Mouse (Mus musculus): ENCODE data around the gene Zc3h7b. TPM values are rescaled to one million over a fixed set of nuclear protein-coding genes. Genes with fewer than 3 reads are reported as not detected.
A peak's percentile ranks its signal among the peaks of the same experiment; 100 is the strongest.

The Zc3h7b gene
- total RNA-seq, 2 experiments from 2014 or later, result 192 to 212 TPM

GRCm38 (mm10) chr15:81776631-81777422 is 32.0 kb downstream of the Zc3h7b start:
- no peak for DNase-seq (ENCODE audit: extremely low spot score in 1 of 2, low spot score in 2 of 2)
- intact Hi-C loops (cut with DNase I), result no loop called here

GRCm38 (mm10) chr15:81781816-81782215 is 37.0 kb downstream of the Zc3h7b start:
- no peak for DNase-seq (ENCODE audit: extremely low spot score in 1 of 2, low spot score in 2 of 2)
- intact Hi-C loops (cut with DNase I), result no loop called here

GRCm38 (mm10) chr15:81784762-81785161 is 39.9 kb downstream of the Zc3h7b start:
- intact Hi-C loops (cut with DNase I), result no loop called here
- no peak for DNase-seq (ENCODE audit: extremely low spot score in 1 of 2, low spot score in 2 of 2)

DNA sequence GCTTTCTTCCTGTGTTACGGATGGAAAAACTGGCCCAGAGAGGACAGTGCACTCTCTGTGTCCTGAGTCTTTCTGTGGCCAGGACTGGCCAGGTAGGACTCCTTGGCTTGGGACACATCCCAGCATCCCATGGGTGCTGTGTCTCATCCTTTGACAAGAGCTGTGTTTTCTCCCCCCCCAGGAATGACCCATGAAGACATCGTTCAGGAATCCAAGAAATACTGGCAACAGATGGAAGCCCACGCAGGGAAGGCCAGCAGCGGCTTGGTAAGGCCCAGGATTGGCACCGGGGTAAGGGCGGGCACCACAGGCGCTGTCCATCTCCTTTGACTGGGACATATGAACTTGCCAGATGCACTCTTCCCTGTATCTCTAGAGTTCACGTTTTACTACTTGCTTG is 40.8 kb downstream of the Zc3h7b start:
- no peak for DNase-seq (ENCODE audit: extremely low spot score in 1 of 2, low spot score in 2 of 2)
- intact Hi-C loops (cut with DNase I), result no loop called here

- intact Hi-C loops (cut with DNase I), result no loop called here
- no peak for DNase-seq (ENCODE audit: extremely low spot score in 1 of 2, low spot score in 2 of 2)
Observed at GRCm38 (mm10) chr15:81787525-81787924, 42.7 kb downstream of the Zc3h7b start.

- no peak for DNase-seq (ENCODE audit: extremely low spot score in 1 of 2, low spot score in 2 of 2)
- intact Hi-C loops (cut with DNase I), result no loop called here
Observed at GRCm38 (mm10) chr15:81792444-81792843, 47.6 kb downstream of the Zc3h7b start.

DNA sequence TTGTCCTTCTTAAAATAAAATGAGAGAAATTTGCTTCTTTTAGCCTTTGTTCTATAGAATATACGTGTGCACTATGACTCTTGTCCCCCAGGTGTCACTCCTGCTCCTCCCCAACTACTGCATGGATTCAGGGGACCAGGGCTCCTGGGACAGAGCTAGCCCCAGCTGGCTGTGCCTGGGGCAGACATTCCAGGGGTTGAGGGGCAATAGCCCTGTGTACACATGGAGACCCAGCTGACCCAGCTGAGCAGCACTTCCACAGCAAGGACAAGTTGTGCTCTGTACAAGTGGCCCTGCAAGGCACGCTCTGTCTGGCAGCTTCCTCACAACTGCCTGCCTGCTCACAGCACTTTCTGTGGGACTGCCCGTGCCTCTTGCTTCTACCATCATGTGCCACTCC is 51.4 kb downstream of the Zc3h7b start:
- intact Hi-C loops (cut with DNase I), result no loop called here
- DNase-seq (ENCODE audit: extremely low spot score in 1 of 2, low spot score in 2 of 2), result no peak

GRCm38 (mm10) chr15:81797861-81798260 is 53.0 kb downstream of the Zc3h7b start:
- DNase-seq (ENCODE audit: extremely low spot score in 1 of 2, low spot score in 2 of 2), result no peak
- intact Hi-C loops (cut with DNase I), result no loop called here

GRCm38 (mm10) chr15:81798421-81798820 is 53.6 kb downstream of the Zc3h7b start:
- no peak for DNase-seq (ENCODE audit: extremely low spot score in 1 of 2, low spot score in 2 of 2)
- intact Hi-C loops (cut with DNase I), result no loop called here

DNA sequence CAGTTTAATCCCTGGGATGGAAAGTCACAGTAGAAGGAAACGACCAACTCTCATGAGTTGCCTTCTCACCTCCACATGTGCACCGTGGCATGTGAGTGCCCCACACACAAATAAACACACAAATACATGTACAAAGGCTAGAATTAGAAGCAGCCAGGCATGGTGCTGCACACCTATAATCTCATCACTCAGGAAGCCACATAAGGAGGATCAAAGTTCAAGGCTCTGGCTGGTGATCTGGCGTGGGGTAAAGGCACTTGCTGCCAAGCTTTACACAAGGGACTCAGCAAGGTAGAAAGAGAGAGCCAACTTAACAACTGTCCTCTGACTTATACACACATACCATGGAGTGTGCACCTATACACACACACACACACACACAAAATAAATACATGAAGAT is 55.5 kb downstream of the Zc3h7b start:
- intact Hi-C loops (cut with DNase I), result no loop called here
- no peak for DNase-seq (ENCODE audit: extremely low spot score in 1 of 2, low spot score in 2 of 2)

DNA sequence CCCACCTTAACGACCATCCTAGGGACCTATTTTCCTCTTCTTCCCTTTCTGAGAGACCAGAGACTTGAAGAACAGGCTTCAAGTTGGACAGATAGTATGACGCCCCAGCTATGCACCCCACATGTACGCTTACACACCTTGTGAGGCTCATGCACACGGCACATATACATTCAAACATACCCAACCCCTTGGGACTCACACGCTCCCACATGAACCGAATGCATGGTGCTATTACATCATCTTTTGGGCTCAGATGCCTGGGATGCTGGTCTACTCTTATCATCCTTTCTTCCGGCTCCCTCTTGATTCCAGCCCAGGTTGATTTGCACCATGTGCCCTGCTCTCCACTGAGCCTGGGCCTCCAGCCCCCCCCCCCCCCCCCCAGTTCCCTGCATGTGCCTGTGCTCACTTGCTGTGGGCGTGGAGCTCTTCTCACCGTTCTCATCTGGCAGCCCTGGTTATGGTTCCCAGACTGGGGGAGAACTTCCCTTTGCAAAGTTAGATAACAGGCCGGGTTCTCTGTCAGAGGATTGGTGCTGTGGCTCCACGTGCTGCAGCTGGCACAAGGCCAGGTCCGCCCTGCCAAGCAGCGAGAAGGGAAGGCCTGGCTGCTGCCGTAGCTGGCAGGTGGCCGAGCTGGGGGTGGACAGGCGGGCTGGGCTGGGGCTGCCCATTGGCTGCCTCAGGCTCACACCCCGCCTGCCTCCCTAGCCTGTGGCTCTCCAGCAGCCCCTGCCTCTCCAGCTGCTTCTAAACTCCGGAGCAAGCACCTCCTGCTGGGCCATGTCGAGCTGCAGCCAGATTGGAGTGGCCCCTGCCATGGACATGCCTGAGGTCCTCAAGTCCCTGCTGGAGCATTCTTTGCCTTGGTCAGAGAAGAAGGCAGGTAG is 57.4 kb downstream of the Zc3h7b start, which contains the start of gene Tef:
Gene Tef (plus strand): TSS at position 421 of the 890 bp plus-strand sequence.
- DNase-seq (ENCODE audit: extremely low spot score in 1 of 2, low spot score in 2 of 2), result peak; percentile 99 to 100
- intact Hi-C loops (cut with DNase I), result no loop called here

GRCm38 (mm10) chr15:81802941-81803351 is 58.1 kb downstream of the Zc3h7b start:
- peak in 1 of 2 experiments; percentile 68 for DNase-seq (ENCODE audit: extremely low spot score in 1 of 2, low spot score in 2 of 2)
- intact Hi-C loops (cut with DNase I), result no loop called here

DNA sequence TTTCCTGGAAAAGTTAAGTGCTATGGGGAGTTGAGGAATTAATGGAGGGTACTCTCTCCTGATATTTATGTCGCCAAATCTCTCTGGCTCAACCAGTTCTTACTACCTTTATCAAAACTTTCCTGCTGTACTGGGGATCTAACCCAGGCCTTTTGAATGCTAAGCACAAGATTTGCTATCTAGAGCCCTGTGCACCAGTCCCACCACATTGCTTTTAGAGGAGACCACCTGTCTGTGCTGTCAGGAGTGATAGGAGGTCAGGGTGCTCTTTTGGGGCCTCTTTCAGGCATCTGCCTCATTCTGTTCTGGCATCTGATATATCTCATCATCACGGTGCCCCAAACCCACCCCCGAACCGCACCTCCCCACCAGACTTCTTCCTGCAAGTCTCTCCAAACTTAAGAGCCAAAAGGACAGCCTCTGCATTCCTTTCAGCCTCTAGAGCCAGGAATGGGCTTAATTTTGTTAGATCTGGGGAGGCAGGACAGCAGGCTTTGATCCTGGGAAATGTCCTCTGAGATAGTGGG is 58.6 kb downstream of the Zc3h7b start:
- no peak for DNase-seq (ENCODE audit: extremely low spot score in 1 of 2, low spot score in 2 of 2)

DNA sequence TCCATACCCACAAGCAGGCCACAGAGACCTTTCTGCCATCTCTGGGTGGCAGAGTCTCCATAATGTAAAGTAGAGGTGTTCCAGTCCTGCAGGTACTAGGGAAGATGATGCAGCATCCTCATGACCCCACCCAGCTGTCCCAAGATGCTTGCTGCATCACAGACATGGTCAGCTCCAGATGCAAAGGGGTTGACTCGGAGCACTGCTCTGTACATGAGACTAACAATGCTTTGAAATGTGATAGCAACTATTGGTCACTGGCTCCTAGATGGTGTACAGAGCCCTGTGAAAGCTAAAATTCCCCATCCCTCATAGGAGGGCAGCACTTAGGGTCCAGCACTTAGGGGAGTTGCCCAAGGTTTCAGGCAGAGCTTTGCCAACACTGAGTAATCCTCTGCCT is 59.3 kb downstream of the Zc3h7b start:
- intact Hi-C loops (cut with DNase I), result no loop called here
- DNase-seq (ENCODE audit: extremely low spot score in 1 of 2, low spot score in 2 of 2), result no peak

More for the DNA sequence above, 58.6 kb downstream of the Zc3h7b start:
- intact Hi-C loops (cut with DNase I), result no loop called here

- DNase-seq (ENCODE audit: extremely low spot score in 1 of 2, low spot score in 2 of 2), result no peak
- intact Hi-C loops (cut with DNase I), result no loop called here
Observed at GRCm38 (mm10) chr15:81804883-81805282, 60.0 kb downstream of the Zc3h7b start.

GRCm38 (mm10) chr15:81805624-81806023 is 60.8 kb downstream of the Zc3h7b start:
- intact Hi-C loops (cut with DNase I), result no loop called here
- DNase-seq (ENCODE audit: extremely low spot score in 1 of 2, low spot score in 2 of 2), result peak in 1 of 2 experiments; percentile 74

DNA sequence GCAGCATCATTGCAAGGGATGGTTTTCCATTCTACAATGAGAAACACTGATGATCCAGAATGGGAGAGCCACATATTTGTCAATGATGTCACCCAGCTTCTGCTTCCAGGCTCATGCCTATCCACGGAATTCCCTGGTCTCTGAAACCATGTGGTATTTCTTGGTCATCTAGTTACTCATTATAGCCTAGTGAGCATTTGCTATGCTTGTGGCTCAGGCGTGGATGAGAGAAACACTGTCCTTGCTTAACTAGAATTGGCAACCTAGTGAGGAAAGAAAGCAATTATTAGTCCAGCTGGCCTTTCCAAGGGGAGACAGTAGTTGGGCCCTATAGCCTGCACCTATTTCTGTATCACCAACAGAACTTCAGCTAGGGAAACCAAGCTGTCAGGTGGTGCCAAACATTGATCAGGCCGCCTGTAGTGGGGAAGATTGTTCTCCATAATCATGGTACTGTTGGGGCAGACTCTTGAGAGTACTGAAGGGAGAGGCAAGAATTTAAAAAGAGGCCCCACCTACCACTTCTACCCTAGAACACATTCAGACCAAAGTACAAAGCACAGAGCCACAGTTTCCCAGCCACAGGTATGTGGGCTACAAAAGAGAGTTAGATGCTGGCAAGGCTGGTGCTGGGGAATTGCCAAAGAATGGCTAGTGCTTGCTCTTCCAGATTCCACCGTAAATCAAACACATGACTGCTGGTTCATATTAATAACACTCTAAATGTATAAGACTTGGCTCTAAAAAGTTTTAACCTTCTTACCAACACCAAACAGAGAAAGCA is 62.0 kb downstream of the Zc3h7b start:
- intact Hi-C loops (cut with DNase I), result no loop called here

GRCm38 (mm10) chr15:81808799-81809198 is 63.9 kb downstream of the Zc3h7b start:
- intact Hi-C loops (cut with DNase I), result no loop called here
- DNase-seq (ENCODE audit: extremely low spot score in 1 of 2, low spot score in 2 of 2), result no peak

More for the DNA sequence above, 62.0 kb downstream of the Zc3h7b start:
- DNase-seq (ENCODE audit: extremely low spot score in 1 of 2, low spot score in 2 of 2), result no peak

GRCm38 (mm10) chr15:81809550-81809949 is 64.7 kb downstream of the Zc3h7b start:
- no peak for DNase-seq (ENCODE audit: extremely low spot score in 1 of 2, low spot score in 2 of 2)
- intact Hi-C loops (cut with DNase I), result no loop called here
